Mouse (Mus musculus): ENCODE results near the gene Nubp2. TPM values are rescaled to one million over a fixed set of nuclear protein-coding genes. Genes with fewer than 3 reads are reported as not detected.

Nubp2 gene
- 10 to 100 TPM; 58.9 to 66.0 (median 61.5) TPM for total RNA-seq (2022)

DNA sequence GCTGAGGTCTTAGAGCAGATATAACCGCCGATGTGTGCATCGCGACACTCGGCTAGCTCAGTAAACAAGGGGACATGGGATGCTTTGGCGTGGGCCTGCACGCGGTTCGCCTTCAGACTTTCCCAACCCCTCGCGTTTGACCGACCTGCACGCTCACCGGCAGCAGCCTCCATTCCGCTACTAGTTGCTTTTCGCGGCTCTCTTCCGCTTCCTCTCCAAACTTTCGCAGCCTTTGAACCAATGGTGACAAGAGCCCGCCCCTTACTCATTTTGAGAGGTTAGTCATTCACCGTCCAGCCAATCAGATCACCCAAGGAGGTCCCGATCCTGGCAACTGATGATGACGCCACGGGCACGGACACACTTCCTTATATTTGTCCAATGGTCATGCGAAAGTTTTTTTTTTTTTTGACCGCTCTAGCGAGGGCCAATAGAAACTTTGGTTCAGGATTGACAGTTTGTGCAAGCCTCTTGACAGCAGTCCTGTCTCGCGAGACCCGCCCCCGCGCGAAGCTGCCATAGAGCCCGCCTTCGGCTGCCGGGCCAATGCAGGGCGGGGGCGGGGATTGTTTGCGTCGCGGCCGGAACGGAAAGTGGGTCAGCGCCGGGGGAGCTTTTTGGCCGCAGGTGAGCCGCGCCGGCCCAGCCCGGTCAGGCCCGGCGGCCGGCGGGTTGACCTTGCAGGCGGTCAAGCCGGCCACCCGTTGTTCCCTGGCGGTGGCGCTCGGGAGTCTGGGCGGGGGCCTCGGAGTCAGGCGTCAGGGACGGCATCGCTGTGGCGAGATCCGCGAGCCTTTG is at the start of gene Nubp2, which contains the start of gene Spsb3:
TSS of gene Nubp2 (minus strand) at position 216 of the 798 bp plus-strand sequence.
TSS of gene Spsb3 (plus strand) at position 510 of the 798 bp plus-strand sequence.
- peak; percentile 99 for DNase-seq

DNA sequence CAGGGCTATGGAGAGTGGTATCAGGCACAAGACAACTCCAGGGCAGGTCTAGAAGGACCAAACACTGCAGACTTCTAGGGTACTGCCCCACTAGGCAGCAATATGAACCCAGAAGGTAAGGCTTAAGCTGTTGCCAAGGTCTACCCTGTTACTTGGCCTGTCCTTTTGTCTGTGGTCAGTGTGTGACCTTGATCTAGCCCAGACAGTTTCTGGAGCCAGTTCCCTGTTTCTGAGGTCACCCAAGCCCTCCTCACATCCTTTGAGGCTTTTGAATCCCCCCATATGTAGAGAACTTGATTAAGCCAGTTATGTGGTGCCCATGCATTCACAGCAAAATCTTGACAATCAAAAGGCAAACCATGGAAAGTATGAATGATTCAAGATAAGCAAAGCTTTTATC is 49.5 kb upstream of the Nubp2 start:
- no peak for DNase-seq

DNA sequence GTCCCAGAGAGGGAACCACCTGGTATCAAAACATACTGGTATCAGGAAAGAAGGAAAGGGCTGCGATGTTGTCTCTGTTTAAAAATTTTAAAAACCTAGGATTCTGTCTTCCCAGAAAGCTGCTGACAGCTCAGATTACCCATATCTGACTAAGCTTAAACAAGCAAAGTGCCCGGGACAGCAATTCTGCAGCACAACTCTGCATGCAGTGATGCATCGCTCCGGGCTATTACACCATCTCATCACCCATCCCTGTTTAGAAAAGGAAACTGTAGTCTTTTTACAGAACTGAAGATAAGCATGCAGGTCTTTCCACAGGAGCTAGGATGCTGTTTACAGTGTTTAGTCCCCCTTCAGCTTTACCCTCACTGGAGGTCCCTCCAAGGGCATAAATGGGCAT is 48.8 kb upstream of the Nubp2 start:
- DNase-seq, result no peak

DNA sequence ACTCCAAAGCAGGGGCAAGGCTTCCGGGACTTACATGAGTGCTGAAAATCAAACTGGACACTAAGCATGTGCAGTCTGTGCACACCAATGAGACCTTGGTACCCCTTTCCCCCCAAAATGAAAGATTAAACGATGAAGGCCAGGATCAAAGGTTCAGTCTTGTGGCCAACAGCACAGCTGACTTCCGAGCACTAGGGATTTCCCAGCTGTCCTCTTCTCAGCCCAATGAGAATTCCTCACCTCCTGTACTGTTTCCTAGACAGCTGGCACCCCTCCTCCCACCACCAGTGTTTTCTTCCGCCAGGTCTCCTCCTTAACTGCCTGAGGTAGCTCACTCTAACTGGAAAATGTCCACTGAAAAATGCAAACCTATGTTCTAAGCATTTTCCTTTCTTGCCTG is 47.0 kb upstream of the Nubp2 start:
- DNase-seq, result no peak

DNA sequence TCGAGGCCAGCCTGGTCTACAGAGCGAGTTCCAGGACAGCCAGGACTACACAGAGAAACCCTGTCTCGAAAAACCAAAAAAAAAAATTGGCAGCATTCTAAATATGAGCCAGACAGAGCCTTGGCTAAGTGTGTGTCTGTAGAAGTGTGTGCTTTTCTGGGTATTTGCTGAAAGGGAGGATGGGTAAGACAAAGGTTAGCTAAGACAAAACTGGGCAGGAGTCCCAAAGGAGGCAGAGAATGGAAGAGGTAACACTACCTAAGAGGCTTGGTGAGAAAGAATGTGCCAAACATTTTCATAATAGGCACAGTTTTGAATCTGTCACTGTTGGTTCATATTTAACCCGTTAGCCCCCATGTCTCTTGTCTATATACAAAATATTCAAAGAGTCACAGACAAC is 46.3 kb upstream of the Nubp2 start:
- DNase-seq, result no peak

DNA sequence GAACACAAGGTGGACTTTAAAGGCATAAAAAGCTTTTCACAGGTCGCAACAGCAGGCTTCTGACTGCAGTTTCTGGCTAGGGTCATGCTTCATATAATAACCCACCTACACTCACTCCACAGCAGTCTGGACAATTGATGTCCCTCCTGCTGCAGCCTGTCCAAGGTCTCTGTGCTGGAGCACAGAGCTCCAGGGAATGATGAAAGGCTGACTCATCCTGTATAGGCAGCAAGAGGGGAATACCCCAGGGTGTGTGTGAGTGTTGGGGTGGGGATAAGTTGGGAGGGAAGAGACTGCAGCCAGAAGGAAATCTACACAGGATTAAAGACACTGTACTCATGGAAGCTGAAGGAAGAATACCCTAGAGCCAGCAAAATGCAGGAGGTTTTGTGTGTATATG is 43.4 kb upstream of the Nubp2 start:
- DNase-seq, result peak; percentile 69

DNA sequence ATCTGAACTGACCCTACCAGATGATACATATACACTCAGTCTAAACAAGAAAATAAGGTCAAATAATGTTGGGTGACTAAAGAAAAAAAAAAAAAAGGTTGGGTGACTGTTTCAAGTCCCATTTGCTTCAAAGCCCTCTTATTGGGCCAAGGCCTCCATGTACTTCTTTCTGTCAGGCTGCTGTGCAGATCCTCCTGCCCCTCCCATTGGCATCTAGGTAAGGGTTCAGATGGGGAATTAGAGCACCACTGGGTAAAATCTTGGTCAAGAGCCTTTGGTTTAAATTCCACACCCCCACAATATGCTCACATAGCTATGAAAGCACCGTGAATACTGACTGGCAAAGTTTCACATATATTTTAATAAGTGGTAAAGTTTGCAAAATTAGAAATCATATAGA is 37.1 kb upstream of the Nubp2 start:
- DNase-seq, result no peak

DNA sequence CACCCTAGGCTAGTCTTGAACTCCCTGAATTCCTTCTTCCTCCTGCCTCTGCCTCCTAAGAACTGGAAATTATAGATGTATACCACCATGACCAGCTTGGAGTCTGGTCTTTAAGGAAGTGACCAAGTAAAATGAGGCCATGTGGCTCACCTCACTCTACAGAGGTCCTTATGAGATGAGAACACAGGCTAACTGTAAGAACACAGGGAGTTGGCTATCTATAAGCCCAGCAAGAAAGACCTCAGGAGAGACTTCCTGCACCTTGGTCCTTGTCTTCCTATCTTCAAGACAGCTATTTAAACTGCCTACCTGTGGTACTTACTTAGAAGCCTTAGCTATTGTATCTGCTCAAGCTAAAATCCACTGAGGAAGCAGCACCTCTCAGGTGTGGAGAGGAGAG is 27.8 kb upstream of the Nubp2 start:
- DNase-seq, result no peak

DNA sequence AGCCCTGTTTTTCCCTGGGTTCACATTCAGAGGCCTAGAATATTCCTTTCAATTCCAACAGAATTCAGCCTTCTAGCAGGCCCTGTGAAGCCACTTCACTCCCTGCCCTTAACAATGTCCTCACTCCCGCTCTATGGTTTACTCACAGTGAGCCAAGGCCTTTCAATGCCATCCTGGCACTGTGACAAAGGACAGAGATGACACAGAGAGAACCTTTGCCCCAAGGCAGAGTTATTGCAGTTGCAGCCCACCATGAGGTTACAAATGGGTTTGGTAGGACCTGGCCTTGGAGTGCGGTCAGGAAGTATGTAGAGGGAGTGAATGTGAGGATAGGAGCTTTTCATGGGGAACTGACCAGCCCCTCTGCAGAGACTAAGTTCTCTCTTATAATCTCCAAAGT is 21.4 kb upstream of the Nubp2 start:
- peak; percentile 89 for DNase-seq

DNA sequence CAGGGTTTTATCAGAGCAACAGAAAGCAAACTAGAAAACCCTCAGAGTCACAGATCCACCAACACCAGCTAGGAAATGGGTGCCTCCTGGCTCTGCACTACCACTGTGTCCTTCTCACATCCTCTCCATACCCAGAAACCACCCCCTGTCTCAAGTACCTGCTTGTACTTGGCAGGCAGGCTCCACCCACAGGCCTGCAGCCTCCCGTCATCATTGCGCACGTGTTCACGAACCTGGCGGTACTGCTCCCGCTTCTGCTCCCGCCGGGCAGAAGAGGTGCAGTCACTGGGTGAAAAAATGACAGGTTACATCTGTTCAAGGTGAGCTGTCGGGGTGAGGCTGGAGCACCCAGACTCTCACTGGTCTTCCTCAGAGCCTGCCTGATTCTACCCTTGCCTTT is 17.6 kb upstream of the Nubp2 start:
- DNase-seq, result no peak

DNA sequence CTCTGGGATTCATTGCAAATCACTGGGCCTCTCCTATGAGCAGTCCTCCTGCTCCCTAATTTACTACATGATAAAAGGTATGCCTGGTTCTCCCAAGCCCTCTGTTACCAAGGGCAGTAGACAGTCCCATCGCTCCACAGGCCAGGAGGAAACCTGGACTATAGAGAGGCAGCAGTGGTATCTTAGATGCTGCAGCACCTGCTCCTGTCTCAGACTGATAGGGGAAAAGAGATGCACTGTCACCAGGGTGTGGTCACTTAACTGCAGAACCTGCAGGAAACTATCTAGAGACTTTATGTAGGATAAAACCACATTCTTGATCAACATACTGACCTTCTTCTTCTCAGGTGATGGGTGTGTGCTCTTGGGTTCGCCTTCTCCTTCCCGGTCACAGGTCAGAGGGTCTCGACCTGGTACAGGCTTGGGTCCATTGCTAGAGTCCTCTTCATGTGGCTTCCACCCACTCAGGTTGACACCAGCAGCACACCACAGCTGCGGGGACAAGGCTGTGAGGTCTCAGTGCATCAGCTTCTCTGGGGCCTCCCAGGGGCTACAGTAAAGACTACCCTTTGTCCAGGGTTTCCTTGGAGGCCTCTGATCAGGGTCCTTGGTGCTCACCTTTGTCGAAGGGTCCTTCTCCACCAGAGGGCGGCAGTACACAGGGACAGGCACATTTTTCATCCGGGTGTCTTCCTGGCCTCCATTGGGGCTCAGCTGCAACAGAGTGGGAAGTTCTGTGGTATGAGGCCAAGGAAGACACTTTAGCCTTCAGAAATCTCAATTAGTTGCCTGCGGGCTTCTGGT is 16.7 kb upstream of the Nubp2 start:
- DNase-seq, result no peak

DNA sequence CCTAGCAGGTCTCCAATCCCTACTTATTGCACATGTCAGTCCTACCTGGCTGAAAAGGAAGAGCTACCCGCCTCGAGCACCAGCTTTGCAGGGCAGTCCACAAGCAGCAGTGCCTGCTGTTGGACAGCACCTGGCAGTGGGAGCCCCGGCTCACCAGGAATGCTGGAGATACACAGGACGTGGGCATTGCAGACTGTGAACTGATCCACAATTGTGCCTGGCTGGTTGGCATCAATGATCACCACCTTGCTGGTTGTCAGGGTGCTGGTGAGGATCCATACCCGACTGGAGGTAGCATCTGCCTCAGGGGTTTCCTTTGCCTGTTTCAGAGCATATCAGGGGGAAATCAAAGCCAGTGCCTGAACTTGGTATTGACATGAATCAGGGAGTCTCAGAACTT is 16.0 kb upstream of the Nubp2 start:
- DNase-seq, result no peak

DNA sequence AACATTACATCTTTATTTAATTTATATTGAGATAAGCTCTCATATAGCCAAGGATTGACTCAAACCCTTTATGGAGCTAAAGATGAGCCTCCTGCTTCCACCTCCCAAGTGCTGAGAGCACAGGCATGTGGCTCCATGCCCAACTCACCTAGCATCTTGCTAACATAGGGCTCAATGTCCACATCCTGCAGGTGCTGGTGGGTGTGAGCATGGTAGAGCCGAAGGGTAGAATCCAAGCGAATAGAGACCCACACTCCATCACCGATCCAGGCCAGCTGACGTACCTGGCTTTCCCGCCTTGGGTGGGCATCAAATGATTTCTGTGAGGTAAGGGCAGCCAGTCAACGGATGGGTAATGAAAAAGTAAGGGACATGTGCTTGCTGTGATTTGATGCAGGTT is 13.9 kb upstream of the Nubp2 start:
- no peak for DNase-seq

DNA sequence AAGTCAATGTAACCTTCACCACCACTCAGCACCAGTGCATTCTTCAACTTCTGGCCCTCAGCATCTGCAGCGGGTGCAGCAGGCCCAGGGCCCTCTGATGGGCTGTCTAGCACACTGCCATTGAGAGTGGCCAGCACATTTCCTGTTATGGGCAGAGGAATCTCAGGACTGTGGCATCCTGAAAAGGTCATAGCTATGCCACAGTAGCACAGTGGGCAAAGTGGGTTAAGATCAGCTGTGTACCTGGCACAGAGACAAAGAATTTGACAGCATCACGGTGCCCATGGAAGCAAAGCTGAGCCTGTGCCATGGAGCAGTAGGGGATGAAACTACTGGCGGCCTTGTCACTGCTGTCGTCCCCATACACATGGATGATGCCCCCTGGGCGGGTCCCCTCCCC is 13.0 kb upstream of the Nubp2 start:
- DNase-seq, result no peak

DNA sequence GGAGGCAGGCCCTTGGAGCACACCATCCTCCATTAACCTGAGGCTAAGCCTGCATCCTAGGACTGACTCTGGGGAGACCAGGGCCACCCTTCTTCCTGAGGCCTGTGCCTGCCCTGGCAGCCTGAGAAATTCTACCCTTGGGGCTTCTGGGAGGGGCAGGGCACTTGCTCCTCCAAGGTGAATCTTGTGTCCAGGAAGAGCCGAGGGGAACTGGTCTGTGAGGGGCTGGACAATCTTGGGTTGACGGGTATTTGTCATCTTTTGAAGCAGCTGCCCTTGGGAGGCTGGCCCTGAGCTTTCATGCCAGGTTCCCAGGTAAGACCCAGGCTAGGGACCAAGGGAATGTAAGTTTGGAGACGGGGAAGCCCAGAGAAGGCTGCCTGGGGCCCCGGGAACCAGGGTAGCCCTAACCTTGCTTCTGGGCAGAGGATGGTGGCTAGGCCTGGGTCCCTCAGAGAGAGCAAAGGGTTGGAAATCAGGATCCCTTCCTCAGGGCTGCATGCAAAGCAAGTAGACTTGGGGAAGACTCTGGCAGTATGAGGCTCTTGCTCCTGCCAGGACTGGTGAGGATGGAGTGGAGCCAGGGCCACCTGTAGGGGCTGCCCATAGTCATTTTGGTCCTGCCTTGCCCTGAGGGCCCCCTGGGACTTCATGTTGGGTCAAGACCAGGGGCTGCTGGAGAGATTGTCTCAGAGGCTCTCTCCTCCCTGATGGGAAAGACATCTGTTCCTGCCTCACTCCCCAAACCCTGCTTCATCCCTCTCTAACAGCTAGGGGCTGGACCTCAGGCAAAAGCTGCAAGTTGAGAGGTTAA is 12.1 kb upstream of the Nubp2 start:
- DNase-seq, result no peak

DNA sequence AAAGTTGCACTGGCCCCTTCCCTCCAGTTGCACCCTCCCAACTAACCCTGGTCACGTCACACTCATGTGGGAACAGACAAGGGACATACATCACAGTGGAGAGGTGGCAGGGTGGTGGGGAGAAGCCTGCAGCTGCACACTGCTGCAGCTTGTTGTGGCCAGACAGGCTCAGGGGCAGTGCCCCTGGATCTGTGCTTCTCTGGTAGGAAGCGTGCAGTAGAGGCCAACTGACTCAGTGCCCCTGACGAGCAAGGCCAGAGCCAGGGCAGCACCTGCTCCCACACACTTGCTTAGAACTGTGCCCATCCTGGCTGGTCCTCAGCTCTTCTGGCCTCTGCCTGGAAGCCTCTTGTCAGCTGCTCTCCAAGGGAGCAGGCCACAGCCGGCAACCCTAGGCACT is 11.5 kb upstream of the Nubp2 start:
- no peak for DNase-seq

DNA sequence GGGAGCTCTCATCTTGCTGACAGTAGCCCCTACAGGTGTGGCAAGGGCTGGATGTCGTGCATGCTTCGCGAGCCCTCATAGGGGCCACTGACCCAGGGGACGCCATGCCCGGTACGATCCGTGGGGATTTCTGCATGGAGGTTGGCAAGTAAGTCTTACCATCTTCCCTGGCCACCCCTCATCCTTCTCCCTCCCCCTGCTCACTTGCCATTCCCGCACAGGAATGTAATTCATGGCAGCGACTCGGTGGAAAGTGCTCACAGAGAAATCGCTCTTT is 10.8 kb upstream of the Nubp2 start:
- no peak for DNase-seq

DNA sequence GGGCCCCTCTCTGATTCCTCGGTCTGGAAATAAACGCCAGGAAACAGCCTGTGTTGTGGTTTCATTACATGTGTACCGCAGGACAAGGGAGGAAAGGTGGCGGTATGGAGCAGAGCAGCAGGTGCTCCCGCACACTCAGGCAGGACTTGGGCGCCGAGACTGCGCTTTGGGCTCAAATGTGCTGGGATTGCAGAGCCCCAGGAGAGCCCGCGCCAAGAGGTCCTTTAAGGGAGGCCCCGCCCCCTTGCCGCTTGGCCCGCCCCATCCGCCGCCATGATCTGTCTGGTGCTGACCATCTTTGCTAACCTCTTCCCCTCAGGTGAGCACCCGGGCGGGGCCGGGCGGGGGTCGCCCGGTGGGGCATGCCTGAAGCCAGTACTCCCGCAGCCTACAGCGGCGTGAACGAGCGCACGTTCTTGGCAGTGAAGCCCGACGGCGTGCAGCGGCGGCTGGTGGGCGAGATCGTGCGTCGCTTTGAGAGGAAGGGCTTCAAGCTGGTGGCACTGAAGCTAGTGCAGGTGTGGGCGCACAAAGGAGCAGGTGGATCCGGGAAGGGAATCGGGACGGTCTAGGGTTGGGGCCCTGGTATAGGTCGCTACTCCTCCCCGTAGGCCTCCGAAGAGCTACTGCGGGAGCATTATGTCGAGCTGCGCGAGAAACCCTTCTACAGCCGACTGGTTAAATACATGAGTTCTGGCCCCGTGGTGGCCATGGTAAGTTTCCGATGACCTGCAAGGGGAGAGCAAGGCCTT is 10.3 kb upstream of the Nubp2 start, which contains the start of gene Nme3:
TSS of gene Nme3 (plus strand) at position 260 of the 752 bp plus-strand sequence.
- peak; percentile 73 for DNase-seq

DNA sequence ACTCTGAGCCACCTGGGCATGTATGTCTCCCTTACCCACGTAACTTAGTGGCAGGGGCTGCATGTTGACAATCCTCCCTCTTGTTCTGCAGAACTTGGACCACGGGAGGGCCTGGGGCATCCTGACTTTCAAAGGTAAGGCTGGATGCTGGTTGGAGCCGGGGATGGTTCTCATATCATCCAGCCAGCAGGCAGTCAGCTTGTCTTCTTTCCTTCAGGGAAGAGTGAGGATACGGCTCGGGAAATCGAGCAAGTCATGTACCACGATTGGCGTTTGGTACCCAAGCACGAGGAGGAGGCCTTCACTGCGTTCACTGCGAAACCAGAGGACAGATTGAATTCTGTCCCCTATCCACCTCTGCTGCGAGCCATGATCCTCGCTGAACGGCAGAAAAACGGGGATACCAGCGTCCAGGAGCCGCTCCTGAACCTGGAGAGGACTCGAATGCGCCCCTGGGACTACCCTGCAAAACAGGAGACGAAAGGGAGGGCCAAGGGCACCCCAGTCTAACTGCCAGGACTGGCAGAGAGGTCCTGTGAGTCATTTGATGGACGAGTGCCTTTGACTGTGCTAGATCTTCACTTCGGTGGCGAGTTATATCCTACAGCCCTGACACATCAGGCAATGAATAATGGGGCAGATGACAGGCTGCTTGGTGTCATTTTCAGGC is 9.6 kb upstream of the Nubp2 start:
- DNase-seq, result peak; percentile 81

DNA sequence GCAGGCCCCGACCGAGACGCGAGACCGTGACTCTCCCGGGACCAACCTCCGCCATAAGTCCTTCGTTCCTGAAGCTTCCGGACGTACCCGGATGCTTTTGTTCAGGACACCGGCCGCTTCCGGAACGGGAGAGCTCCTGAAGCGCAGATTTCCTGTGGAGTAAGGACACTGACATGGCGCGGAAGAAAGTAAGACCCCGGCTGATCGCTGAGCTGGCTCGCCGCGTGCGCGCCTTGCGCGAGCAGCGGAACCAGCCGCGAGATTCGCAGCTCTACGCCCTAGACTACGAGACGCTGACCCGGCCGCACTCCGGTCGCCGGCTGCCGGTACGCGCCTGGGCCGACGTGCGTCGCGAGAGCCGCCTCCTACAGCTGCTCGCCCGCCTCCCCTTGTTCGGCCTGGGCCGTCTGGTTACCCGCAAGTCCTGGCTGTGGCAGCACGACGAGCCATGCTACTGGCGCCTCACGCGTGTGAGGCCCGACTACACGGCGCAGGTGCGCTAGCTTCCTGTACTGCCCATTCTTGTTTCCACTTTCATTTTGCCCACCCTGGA is 8.9 kb upstream of the Nubp2 start, which contains the start of the genes Eme2 and Mrps34:
TSS of gene Eme2 (minus strand) at position 93 of the 553 bp plus-strand sequence.
TSS of gene Mrps34 (plus strand) at position 122 of the 553 bp plus-strand sequence.
- peak; percentile 81 for DNase-seq

Measured in adrenal gland, adult 8-10 months (tissue).